ENCODE assay signal across 8 mouse cellular contexts in genomic region chr19:32344738-32345121, GRCm38 (mm10). TPM values are rescaled to one million over a fixed set of nuclear protein-coding genes. Genes with fewer than 3 reads are reported as not detected.
DNase-seq lines count a peak whose midpoint lies in the region; ATAC-seq lines count a peak whose summit lies in the region.
"Had no signal": no experiment of that assay in that cellular context is flagged by ENCODE, and none has a peak within 500 bp of the region (broad histone marks: within the 10 kb centered on the region; RNA-seq: fewer than 3 reads in every experiment).

No protein-coding gene starts in this region.

- no peaks in the 10 kb centered on the region for H3K36me3 ChIP-seq in hindbrain, embryonic 11.5 days (ENCODE audit: control insufficient read depth, insufficient read depth, low read length)
- no peaks in the 10 kb centered on the region for H3K36me3 ChIP-seq in liver, embryonic 13.5 days
- H3K36me3 ChIP-seq: limb, embryonic 12.5 days had no signal

- ATAC-seq in hindbrain, embryonic 11.5 days (ENCODE audit: low FRiP score), result 0 out of 2 replicates have a peak, but pooled peaks have one; percentile 69
- peak; percentile 62 for ATAC-seq in liver, embryonic 13.5 days (ENCODE audit: low read depth)

- H3K27me3 ChIP-seq in hindbrain, embryonic 11.5 days (ENCODE audit: control insufficient read depth, insufficient read depth, low read length), result no peaks in the 10 kb centered on the region
- H3K27me3 ChIP-seq in liver, embryonic 13.5 days, result no peaks in the 10 kb centered on the region
- H3K27me3 ChIP-seq: limb, embryonic 12.5 days had no signal

- no peak overlapping the region for H3K27ac ChIP-seq in hindbrain, embryonic 11.5 days (ENCODE audit: low read depth, low read length)
- no peak overlapping the region for H3K27ac ChIP-seq in liver, embryonic 13.5 days
- H3K27ac ChIP-seq: limb, embryonic 12.5 days had no signal

- intact Hi-C loops in left cerebral cortex, postnatal 36 days (cut with DNase I), result no loop called here

- H3K9me3 ChIP-seq in hindbrain, embryonic 11.5 days (ENCODE audit: control insufficient read depth, low read length), result no peaks in the 10 kb centered on the region
- no peaks in the 10 kb centered on the region for H3K9me3 ChIP-seq in liver, embryonic 13.5 days (replicated peaks)
- H3K9me3 ChIP-seq: limb, embryonic 12.5 days had no signal

- no peak overlapping the region for H3K4me2 ChIP-seq in hindbrain, embryonic 11.5 days (replicated peaks; ENCODE audit: low read depth, low read length)
- H3K4me2 ChIP-seq in liver, embryonic 13.5 days, result peak overlapping the region; percentile 35; the same call in 1 of the 2 replicates

- 9% methylated on average over 4 of the region's 4 CpGs for WGBS in hindbrain, embryonic 11.5 days
- 28% methylated on average over 4 of the region's 4 CpGs for WGBS in liver, embryonic 13.5 days (ENCODE audit: insufficient replicate concordance)

- H3K9ac ChIP-seq in hindbrain, embryonic 11.5 days (ENCODE audit: low read depth, low read length), result no peak overlapping the region
- H3K9ac ChIP-seq in liver, embryonic 13.5 days, result no peak overlapping the region
- H3K9ac ChIP-seq: limb, embryonic 12.5 days had no signal

- peak; percentile 70 for DNase-seq in testis, postnatal 10 days (ENCODE audit: low spot score)
- DNase-seq in testis, postnatal 14 days (ENCODE audit: low spot score), result no peak
- no peak for DNase-seq in hindbrain, embryonic 11.5 days (ENCODE audit: low spot score)
- no peak for DNase-seq in liver, embryonic 13.5 days
- peak; percentile 69 for DNase-seq in thymus, postnatal 0 days (ENCODE audit: low spot score)
- DNase-seq in frontal cortex, postnatal 10 days (ENCODE audit: low spot score in 2 of 2), result no peak
- no peak for DNase-seq in left cerebral cortex, postnatal 36 days (ENCODE audit: low spot score in 2 of 2)

- H3K4me1 ChIP-seq in hindbrain, embryonic 11.5 days (replicated peaks; ENCODE audit: control insufficient read depth, insufficient read depth, low read length), result peaks cover 2% of the 10 kb centered on the region; the same call in 1 of the 2 replicates
- peaks cover 78% of the 10 kb centered on the region for H3K4me1 ChIP-seq in liver, embryonic 13.5 days (replicated peaks)

- no peak overlapping the region for H3K4me3 ChIP-seq in hindbrain, embryonic 11.5 days (ENCODE audit: low read depth, low read length)
- H3K4me3 ChIP-seq in liver, embryonic 13.5 days (replicated peaks), result no peak overlapping the region
- H3K4me3 ChIP-seq: limb, embryonic 12.5 days had no signal

RNA-seq across cellular contexts. Expression of gene Sgms1, which starts 44.8 kb away (rescaled TPM):
- 12.8 and 17.4 TPM in 2 replicates for polyA plus RNA-seq in hindbrain, embryonic 11.5 days (2014; fragmentation: Nextera tagmentation; extraction: Ambion mirVana)
- polyA plus RNA-seq in liver, embryonic 13.5 days (2015; fragmentation: Nextera tagmentation; extraction: Ambion mirVana), result 23.4 and 28.0 TPM in 2 replicates
- polyA plus RNA-seq in thymus, postnatal 0 days (2015; fragmentation: Nextera tagmentation; extraction: Ambion mirVana), result 3.8 and 5.3 TPM in 2 replicates
- 10 to 100 TPM; 38.5 to 58.1 TPM for total RNA-seq in left cerebral cortex, postnatal 36 days (2021)

Comparison
In these comparisons a context has a peak if more than half of its experiments do, and no peak if none do; other contexts are left out.
1. DNase-seq: peak in testis, postnatal 10 days (single experiment) and thymus, postnatal 0 days (single experiment); none in testis, postnatal 14 days (single experiment), hindbrain, embryonic 11.5 days (single experiment), liver, embryonic 13.5 days (single experiment), frontal cortex, postnatal 10 days (0 of 2) and left cerebral cortex, postnatal 36 days (0 of 2).